Comparison of ENCODE assay signal across 10 mouse cellular contexts in the genomic region with DNA sequence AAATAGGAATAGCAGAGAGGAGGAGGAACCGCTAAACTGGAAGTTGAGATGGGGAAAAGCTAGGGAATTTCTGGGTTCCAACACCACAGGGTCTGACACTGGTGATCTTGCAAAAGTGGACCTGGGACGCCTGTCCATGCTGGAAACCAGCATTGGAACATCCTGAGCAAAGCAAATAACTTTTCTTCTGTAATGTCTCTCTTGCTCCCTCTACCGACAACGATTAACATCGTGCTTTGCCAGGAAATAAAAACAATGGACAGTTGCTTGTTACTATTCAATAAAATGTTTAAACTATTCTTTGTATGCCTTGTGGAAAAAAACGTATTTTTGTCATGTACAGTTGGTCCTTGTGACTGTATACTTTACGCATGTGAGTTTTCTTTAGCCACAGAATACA.
DNase-seq lines count a peak whose midpoint lies in the region; ATAC-seq lines count a peak whose summit lies in the region.
"Had no signal": no experiment of that assay in that cellular context is flagged by ENCODE, and none has a peak within 500 bp of the region (broad histone marks: within the 10 kb centered on the region; RNA-seq: fewer than 3 reads in every experiment).

No protein-coding gene starts in this region.

- 37% methylated on average over 7 of the region's 7 CpGs for WGBS in hindbrain, embryonic 11.5 days
- 38% methylated on average over 7 of the region's 7 CpGs for WGBS in hindbrain, embryonic 16.5 days
- WGBS in forebrain, embryonic 13.5 days, result 38% methylated on average over 7 of the region's 7 CpGs

- H3K27me3 ChIP-seq in hindbrain, embryonic 11.5 days (ENCODE audit: control insufficient read depth, insufficient read depth, low read length), result no peaks in the 10 kb centered on the region
- no peaks in the 10 kb centered on the region for H3K27me3 ChIP-seq in hindbrain, embryonic 16.5 days (replicated peaks; ENCODE audit: control insufficient read depth, insufficient read depth, low read length)
- no peaks in the 10 kb centered on the region for H3K27me3 ChIP-seq in forebrain, embryonic 13.5 days
- H3K27me3 ChIP-seq: megakaryocyte, embryonic 14.5 days; stomach, embryonic 15.5 days had no signal

- no peaks in the 10 kb centered on the region for H3K4me1 ChIP-seq in hindbrain, embryonic 11.5 days (replicated peaks; ENCODE audit: control insufficient read depth, insufficient read depth, low read length)
- H3K4me1 ChIP-seq in hindbrain, embryonic 16.5 days (ENCODE audit: control insufficient read depth, insufficient read depth, low read depth, low read length), result no peaks in the 10 kb centered on the region
- H3K4me1 ChIP-seq in forebrain, embryonic 13.5 days, result no peaks in the 10 kb centered on the region
- H3K4me1 ChIP-seq: megakaryocyte, embryonic 14.5 days; stomach, embryonic 15.5 days had no signal

- ATAC-seq in hindbrain, embryonic 11.5 days (ENCODE audit: low FRiP score), result no peak
- ATAC-seq in hindbrain, embryonic 16.5 days, result no peak
- no peak for ATAC-seq in forebrain, embryonic 13.5 days

- H3K4me3 ChIP-seq in hindbrain, embryonic 11.5 days (ENCODE audit: low read depth, low read length), result no peak overlapping the region
- no peak overlapping the region for H3K4me3 ChIP-seq in hindbrain, embryonic 16.5 days (ENCODE audit: low read length)
- H3K4me3 ChIP-seq in forebrain, embryonic 13.5 days, result no peak overlapping the region
- H3K4me3 ChIP-seq: megakaryocyte, embryonic 14.5 days; stomach, embryonic 15.5 days had no signal

- no peak overlapping the region for H3K27ac ChIP-seq in hindbrain, embryonic 11.5 days (ENCODE audit: low read depth, low read length)
- H3K27ac ChIP-seq in hindbrain, embryonic 16.5 days (ENCODE audit: low read depth, low read length), result no peak overlapping the region
- H3K27ac ChIP-seq in forebrain, embryonic 13.5 days, result no peak overlapping the region
- H3K27ac ChIP-seq: stomach, embryonic 15.5 days had no signal

- no peak overlapping the region for H3K4me2 ChIP-seq in hindbrain, embryonic 11.5 days (replicated peaks; ENCODE audit: low read depth, low read length)
- no peak overlapping the region for H3K4me2 ChIP-seq in hindbrain, embryonic 16.5 days (ENCODE audit: low read length)
- H3K4me2 ChIP-seq in forebrain, embryonic 13.5 days, result no peak overlapping the region
- H3K4me2 ChIP-seq: stomach, embryonic 15.5 days had no signal

- H3K9ac ChIP-seq in hindbrain, embryonic 11.5 days (ENCODE audit: low read depth, low read length), result no peak overlapping the region
- no peak overlapping the region for H3K9ac ChIP-seq in hindbrain, embryonic 16.5 days (ENCODE audit: low read depth, low read length)
- H3K9ac ChIP-seq in forebrain, embryonic 13.5 days, result no peak overlapping the region
- H3K9ac ChIP-seq: stomach, embryonic 15.5 days had no signal

- no peaks in the 10 kb centered on the region for H3K36me3 ChIP-seq in hindbrain, embryonic 11.5 days (ENCODE audit: control insufficient read depth, insufficient read depth, low read length)
- H3K36me3 ChIP-seq in hindbrain, embryonic 16.5 days (ENCODE audit: control insufficient read depth, insufficient read depth, low read length), result no peaks in the 10 kb centered on the region
- H3K36me3 ChIP-seq in forebrain, embryonic 13.5 days (ENCODE audit: poor library complexity, severe bottlenecking), result no peaks in the 10 kb centered on the region
- H3K36me3 ChIP-seq: stomach, embryonic 15.5 days had no signal

- DNase-seq in hindbrain, embryonic 11.5 days (ENCODE audit: low spot score), result peak; percentile 53
- peak; percentile 10 to 23 for DNase-seq in right cerebral cortex, adult 2 months (ENCODE audit: low spot score in 2 of 2)
- DNase-seq in right cerebral cortex, postnatal 14 days, result no peak
- peak; percentile 59 for DNase-seq in embryo, embryonic 11 days
- DNase-seq in right cerebral cortex, postnatal 4 days, result peak; percentile 2
- no peak for DNase-seq in spleen, adult 18-20 months

- no peaks in the 10 kb centered on the region for H3K9me3 ChIP-seq in hindbrain, embryonic 11.5 days (ENCODE audit: control insufficient read depth, low read length)
- H3K9me3 ChIP-seq in hindbrain, embryonic 16.5 days (ENCODE audit: control insufficient read depth, low read length), result no peaks in the 10 kb centered on the region
- H3K9me3 ChIP-seq in forebrain, embryonic 13.5 days (replicated peaks), result no peaks in the 10 kb centered on the region
- H3K9me3 ChIP-seq: megakaryocyte, embryonic 14.5 days; stomach, embryonic 15.5 days had no signal

Comparison
In these comparisons a context has a peak if more than half of its experiments do, and no peak if none do; other contexts are left out.
1. DNase-seq: peak in hindbrain, embryonic 11.5 days (single experiment), right cerebral cortex, adult 2 months (2 of 2), embryo, embryonic 11 days (single experiment) and right cerebral cortex, postnatal 4 days (single experiment); none in right cerebral cortex, postnatal 14 days (single experiment) and spleen, adult 18-20 months (0 of 2).